Mouse (Mus musculus) heart, postnatal 4 days (tissue): ENCODE measurements around the gene Fam166a. TPM values are rescaled to one million over a fixed set of nuclear protein-coding genes. Genes with fewer than 3 reads are reported as not detected.

Source experiments
- total RNA-seq, 2 experiments: library from RNA; stranded (reverse); gene quantifications; 2 replicates each; pipeline ENCODE4 v1.2.3; 2021

The Fam166a gene
- total RNA-seq, 2 experiments from 2014 or later, result not detected

Other genes starting within 250 kb of the Fam166a start
- 10 to 100 TPM; 78.3 to 79.7 TPM for gene Mrpl41, start 243.6 kb upstream of the Fam166a start, total RNA-seq
- 10 to 100 TPM; 13.5 to 13.7 TPM for gene Pnpla7, start 242.7 kb upstream of the Fam166a start, total RNA-seq
- 10 to 100 TPM; 45.8 to 47.8 TPM for gene Nsmf, start 164.4 kb upstream of the Fam166a start, total RNA-seq
- not detected for gene Entpd8, start 138.4 kb upstream of the Fam166a start, total RNA-seq
- not detected for gene Noxa1, start 123.6 kb upstream of the Fam166a start, total RNA-seq
- 10 to 100 TPM; 31.2 to 33.4 TPM for gene Nrarp, start 38.0 kb upstream of the Fam166a start, total RNA-seq
- gene Tor4a, start 21.9 kb upstream of the Fam166a start, total RNA-seq, result 1 to 10 TPM; 4.4 to 5.8 TPM
- 10 to 100 TPM; 43.4 to 44.5 TPM for gene Nelfb, start 7.3 kb upstream of the Fam166a start, total RNA-seq
- not detected for gene Stpg3, start 4.1 kb upstream of the Fam166a start, total RNA-seq
- gene Tubb4b, start 6.0 kb downstream of the Fam166a start, total RNA-seq, result 100 to 1,000 TPM; 415 to 442 TPM
- not detected for gene Slc34a3, start 15.6 kb downstream of the Fam166a start, total RNA-seq
- not detected for gene Rnf224, start 18.0 kb downstream of the Fam166a start, total RNA-seq
- 1 to 10 TPM; 1.5 to 3.0 TPM for gene Rnf208, start 23.5 kb downstream of the Fam166a start, total RNA-seq
- gene Cysrt1, start 23.7 kb downstream of the Fam166a start, total RNA-seq, result not detected
- 1 to 10 TPM; 1.3 to 1.8 TPM for gene AL732309.1, start 28.1 kb downstream of the Fam166a start, total RNA-seq
- 10 to 100 TPM; 16.9 to 18.1 TPM for gene Tmem203, start 36.7 kb downstream of the Fam166a start, total RNA-seq
- gene Tprn, start 43.9 kb downstream of the Fam166a start, total RNA-seq, result 1 to 10 TPM; 4.9 to 5.7 TPM
- 10 to 100 TPM; 60.0 to 62.0 TPM for gene Ssna1, start 53.7 kb downstream of the Fam166a start, total RNA-seq
- gene Anapc2, start 53.7 kb downstream of the Fam166a start, total RNA-seq, result 10 to 100 TPM; 49.7 to 53.1 TPM
- not detected for gene Tmem210, start 69.4 kb downstream of the Fam166a start, total RNA-seq
- gene Lrrc26, start 71.2 kb downstream of the Fam166a start, total RNA-seq, result not detected
- not detected for gene Grin1, start 100.4 kb downstream of the Fam166a start, total RNA-seq
- 10 to 100 TPM; 27.2 to 28.6 TPM for gene Man1b1, start 113.6 kb downstream of the Fam166a start, total RNA-seq
- 1 to 10 TPM; 4.7 to 5.2 TPM for gene Dpp7, start 137.6 kb downstream of the Fam166a start, total RNA-seq
- 1 to 10 TPM; 7.3 to 9.5 TPM for gene Uap1l1, start 146.9 kb downstream of the Fam166a start, total RNA-seq
- 10 to 100 TPM in 1 of 2 experiments, 1 to 10 TPM in 1; 8.7 to 10.8 TPM for gene Sapcd2, start 153.6 kb downstream of the Fam166a start, total RNA-seq
- 1 to 10 TPM; 5.7 to 8.5 TPM for gene Entpd2, start 177.1 kb downstream of the Fam166a start, total RNA-seq
- 10 to 100 TPM; 33.1 to 35.2 TPM for gene Npdc1, start 180.6 kb downstream of the Fam166a start, total RNA-seq
- gene Fut7, start 204.5 kb downstream of the Fam166a start, total RNA-seq, result under 1 TPM in 1 of 2 experiments, not detected in 1; 0.11 TPM
- gene Abca2, start 210.0 kb downstream of the Fam166a start, total RNA-seq, result 10 to 100 TPM; 19.4 to 20.7 TPM
- 1 to 10 TPM; 2.8 to 4.1 TPM for gene Clic3, start 238.1 kb downstream of the Fam166a start, total RNA-seq
- gene Paxx, start 242.3 kb downstream of the Fam166a start, total RNA-seq, result 10 to 100 TPM; 30.5 to 32.8 TPM